Mouse (Mus musculus) urinary bladder, postnatal 14 days (tissue): ENCODE data around the gene Mkrn2os.
"Not testable (repeated sequence)": the region's sequence is repeated elsewhere in the genome, so short reads cannot be mapped to it uniquely, and the experiment has no call there.

Source experiments
- DNase-seq: peaks from one replicate; pipeline ENCODE4 v3.0.0; 2021; ENCODE audit warnings: low spot score

The Mkrn2os gene

DNA sequence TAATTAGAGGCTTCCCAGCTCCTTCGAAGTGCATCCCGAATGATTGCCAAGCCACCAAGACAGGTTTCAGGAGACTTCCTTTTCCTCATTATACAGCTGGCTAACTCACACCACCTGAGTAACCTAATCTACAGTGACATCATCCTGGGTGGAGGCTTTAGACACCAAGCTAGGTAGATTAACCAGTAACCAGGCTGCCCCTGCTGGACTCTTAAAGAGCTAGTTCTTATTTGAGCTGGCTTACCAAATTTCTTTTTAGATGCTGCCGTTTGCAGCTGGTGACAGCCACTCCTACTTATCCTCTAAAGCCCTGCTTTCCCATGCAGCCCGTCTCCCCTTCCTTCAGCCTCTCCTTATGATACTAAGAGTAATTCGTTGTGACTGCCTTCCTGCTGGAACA lies at the start of gene Mkrn2os:
Gene Mkrn2os (minus strand): TSS at position 119 of the 400 bp plus-strand sequence.
- DNase-seq: no peak

DNA sequence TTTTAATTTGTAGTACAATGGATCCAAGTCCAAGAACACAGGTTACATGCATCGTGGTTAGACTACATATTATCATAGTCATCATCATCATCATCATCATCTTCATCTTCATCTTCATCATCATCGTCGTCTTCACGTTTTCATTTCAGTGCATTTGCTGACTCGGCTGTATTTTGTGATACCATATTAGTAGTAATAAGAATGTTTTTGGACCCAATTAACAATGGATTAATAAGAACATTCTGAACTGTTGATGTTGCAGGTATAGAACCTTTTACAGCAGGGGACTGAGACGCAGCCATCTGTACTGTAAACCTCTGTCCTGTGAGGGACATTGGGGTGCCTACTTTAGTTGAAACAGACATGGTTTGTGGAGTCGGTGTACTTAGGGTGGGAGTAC lies 45.8 kb upstream of the Mkrn2os start:
- DNase-seq: not testable (repeated sequence)

DNA sequence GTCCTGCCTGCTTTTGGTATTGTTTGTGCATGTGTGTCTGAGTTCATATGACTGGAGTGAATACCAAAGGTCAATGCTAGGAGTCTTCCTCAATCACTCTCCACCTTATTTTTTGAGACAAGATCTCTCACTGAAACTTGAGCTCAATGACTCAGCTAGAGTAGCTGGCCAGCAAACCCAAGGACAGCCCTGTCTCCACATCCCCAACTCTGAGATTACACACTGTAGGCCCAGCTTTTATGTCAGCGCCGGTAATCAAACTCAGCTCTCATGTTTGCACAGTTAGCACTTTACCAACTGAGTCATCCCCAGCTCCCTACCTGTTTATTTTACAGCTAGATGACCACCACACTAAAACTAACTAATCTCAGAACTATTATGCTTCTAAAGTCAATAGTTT lies 41.6 kb upstream of the Mkrn2os start:
- no peak for DNase-seq

DNA sequence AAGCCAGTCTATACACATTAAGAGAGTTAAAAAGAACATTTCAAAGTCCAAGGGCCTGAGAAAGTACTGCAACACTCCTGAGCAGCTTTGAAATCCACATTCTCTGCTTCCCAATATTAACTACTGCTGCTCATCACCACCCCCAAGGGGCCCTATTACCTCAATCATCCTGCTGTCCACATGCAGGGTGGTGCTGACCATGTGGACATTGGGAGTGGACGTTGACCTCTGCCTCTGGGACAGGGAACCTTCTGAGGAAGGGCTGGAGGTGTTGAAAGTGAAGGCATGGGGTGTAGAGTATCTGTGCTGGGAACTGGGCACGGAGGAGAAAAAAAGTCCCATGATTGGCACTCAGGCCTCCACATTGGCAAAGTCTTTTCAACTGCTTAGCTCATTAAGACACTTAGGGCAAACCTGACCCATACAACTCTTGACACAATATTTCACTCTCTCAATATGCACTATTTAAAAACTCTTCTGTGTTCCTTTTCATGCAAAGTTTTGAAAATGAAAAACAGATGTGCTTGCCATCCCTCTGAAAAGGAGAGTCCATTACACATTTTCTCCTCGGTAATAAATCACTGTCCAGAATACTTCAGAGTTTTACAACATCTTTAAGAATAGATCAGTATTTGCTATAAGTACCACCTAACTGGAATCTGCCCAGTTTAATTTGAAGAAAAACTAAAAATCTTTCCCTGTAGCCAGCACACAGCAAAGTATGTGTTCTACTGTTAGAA lies 38.9 kb upstream of the Mkrn2os start:
- DNase-seq: no peak

DNA sequence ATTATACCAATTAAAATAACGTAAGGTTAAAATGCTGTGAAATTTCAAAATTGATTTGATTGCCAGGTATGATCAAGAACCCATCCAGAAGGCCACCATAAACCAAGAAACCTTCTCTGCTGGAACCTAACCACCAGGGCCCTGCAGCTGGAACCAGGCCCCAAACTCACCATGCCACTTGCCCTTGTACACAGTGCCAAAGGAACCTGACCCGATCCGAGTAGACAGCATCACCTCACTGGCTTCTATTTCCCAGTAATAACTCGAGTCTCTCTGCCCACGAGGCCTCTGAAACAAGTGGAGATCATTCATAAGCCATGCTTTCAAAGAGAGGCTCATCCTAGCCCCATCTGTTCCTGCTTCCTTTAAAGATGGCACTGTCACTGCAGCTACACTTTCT lies 33.7 kb upstream of the Mkrn2os start:
- no peak for DNase-seq

DNA sequence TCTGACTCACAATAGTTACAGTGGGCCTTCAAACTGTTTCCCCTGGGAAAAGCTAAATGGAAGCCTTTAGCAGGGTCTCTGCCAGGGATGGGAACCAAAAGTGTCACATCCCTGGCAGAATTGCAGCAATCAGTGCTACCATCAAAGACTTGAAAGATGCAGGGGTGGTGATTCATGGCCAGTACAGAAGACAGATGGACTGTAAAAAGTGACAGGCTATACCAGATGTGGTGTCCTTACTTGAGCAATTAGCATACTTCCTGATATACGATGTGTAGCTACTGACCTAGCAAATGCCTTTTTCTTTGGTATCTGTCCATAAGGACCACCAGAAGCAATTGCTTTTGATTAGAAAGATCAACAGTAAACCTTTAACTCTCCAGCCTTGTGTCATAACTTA lies 28.6 kb upstream of the Mkrn2os start:
- no peak for DNase-seq

DNA sequence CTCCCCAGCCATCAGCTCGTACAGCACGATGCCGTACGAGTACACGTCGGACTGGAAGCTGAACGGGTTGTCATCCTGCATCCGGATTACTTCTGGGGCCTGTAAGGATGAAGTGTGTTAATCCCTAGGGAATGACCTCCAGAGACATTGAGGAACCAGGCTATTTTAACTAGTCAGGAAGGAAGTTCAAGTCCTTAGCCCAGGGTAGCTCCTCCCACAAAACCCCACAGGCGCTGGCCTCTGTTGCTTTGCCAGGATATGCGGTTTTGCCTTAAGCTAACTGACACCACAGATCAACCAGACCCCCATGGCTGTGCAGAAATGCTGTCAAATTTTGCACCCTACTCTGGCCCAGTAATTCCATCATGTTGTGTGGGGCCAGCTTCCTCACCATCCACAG lies 27.4 kb upstream of the Mkrn2os start:
- no peak for DNase-seq

DNA sequence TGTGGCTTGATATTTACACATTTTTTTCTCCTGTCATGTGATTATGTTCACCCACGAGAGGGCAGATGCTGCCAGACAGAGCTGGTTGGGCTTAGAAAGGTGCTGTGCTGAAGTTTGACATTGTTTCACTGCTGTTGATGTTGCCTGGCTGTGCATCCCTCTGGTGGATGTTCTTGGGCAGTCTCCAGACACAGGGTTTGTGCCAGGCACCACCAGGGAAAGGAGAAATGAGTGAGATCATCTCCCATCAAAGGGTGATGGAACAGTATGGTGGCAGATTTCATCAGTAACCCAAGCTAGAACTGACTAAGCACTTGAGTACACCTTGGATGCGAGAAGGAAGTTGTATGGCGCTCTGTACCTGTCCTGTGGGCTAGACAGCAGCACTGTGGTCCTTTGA lies 23.6 kb upstream of the Mkrn2os start:
- no peak for DNase-seq

DNA sequence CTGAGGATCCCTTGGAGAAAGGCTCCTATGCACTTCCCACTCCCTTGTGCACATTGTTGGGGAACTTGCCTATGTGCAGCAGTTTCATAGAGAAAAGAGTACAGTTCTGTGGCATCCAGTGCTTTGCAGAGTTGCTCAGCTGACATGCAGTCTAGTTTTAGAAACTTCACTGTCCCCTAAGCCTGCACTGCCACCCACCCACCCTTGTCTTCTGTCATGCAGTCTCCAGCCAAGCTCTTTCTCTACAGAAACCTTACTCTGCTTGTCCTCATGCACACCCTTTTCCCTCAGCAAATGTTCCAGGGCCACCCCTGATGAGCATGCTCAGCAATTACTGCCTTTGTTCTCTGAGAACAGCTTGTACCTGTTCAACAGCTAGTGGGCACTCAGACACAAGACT lies 21.4 kb upstream of the Mkrn2os start:
- DNase-seq: no peak

DNA sequence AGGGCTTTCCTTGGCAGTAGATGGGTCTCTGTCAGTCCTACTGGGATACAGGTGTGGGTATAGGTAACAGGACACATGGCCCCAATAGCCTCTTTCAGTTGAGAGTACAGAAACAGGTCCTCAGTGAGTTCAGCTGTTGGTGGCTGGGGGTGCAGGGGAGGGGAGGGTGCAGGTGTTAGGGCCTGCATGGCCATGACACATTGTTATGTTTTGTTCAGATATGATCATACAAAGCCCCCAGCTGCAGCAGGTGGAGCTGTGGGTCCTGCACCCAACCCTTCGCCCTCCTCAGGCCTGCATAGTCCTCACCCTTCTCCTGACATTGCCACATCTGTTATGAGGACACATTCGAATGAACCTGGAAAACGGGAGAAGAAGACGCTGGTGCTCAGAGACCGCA lies 17.9 kb upstream of the Mkrn2os start:
- no peak for DNase-seq

DNA sequence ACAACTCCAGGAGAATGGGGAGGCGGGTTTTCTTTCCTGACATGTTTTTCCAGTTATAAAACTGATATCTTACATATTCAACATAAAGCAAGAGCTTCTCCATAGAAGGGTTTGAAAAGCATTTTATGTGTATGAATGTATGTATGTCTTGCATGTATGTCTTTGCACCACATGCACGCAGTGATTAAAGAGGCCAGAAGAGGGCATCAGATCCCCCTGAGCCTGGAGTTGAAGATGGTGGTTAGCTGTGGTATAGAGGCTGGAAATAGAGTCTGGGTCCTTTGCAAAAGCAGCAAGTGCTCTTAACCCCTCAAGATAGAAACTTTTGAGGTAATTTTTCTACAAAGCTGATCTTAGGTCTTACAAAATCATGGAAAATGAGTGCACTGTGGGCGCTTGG lies 16.7 kb upstream of the Mkrn2os start:
- DNase-seq: no peak

DNA sequence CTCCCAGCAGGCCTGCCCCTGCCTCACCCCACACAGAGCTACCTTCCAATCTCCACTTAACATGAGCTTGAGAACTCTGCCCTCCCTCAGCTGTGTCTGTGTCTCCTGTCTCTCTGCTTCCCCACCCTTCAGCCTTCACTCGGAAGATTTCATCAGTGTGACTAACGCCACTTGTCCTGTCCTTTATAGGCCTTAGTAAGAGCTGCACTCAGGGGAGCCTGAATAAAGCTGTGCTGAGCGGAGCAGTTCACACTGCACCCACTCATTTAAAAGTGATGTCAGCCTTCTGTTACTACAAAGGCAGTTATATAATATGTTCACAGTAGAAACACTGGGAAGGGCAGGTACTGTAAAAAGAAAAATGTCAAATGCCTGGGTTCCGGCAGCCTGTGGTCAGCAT lies 15.1 kb upstream of the Mkrn2os start:
- no peak for DNase-seq

DNA sequence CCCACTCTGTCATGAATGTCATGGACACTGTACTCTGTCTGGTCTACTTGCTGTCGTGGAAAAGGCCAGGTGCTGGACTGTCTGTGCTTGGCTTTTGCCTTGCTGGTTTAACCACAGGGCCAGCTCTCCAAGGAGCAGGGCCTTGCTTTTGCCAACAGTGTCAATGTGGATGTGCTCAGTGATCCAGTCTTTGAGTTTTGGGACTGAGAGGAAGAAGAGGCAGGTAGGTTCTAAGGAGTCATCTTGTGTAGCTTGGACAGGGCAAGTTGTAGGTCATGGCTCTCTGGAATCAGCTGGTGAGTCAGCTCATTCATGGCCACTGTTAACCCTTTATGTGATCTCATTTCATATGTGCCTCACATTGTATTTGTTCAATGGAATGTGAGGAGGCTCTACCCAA lies 14.1 kb upstream of the Mkrn2os start:
- no peak for DNase-seq

DNA sequence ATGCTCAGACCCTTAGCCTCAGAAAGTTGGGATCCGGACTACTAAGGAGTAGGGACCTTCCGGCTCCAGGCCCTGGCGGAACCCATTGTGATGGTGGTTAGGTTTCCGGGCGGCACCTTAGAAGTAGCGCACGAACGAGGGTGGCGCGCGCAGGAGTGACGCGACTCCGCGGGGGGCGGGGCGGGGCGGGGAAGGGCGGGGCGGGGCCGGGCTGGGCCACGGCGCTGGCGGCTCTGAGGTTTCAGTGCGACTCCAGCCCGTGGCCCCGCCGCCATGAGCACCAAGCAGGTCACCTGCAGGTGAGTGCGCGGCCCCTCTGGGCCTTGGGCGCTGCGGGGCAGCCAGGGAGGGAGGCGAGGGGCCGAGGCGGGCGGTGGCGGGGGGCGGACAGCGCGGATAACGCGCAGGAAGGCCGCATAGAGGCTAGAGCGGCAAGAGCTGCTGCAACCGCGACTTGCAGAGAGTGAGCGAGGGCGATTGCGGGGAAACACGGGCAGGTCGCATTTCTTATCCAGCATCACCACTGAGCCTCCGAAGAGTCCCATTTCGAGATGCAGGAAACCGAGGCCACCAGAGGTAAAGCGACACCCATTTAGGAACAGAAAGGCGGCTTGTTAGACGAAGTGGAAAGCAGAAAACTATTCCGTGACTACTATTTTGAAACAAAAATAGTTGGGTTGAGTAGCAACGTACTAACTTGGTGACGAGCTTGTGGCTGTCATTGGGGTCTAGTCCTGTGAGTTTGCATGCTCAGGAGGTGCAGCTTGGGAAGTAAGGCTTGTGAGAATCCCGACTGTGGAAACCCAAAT lies 9.5 kb upstream of the Mkrn2os start, which contains the start of gene Mkrn2:
Gene Mkrn2 (plus strand): TSS at position 188 of the 809 bp plus-strand sequence.
- DNase-seq: peak; percentile 83

DNA sequence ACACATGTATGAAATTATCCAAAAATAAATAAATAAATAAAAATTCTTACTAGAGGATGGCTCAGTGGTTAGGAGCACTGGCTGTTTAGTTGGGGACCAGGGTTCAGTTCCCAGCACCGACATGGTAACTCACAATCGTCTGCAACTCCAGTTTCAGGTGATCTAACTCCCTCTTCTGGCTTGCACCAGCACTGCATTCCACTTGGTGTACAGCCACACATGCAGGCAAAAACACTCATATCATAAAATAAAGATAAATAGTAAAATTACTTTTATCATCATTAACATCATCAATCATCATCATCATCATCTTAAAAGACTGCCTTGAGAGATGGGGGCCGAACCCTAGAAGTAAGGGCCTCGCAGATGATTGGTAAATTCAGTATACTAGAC lies 8.9 kb upstream of the Mkrn2os start:
- DNase-seq: no peak

DNA sequence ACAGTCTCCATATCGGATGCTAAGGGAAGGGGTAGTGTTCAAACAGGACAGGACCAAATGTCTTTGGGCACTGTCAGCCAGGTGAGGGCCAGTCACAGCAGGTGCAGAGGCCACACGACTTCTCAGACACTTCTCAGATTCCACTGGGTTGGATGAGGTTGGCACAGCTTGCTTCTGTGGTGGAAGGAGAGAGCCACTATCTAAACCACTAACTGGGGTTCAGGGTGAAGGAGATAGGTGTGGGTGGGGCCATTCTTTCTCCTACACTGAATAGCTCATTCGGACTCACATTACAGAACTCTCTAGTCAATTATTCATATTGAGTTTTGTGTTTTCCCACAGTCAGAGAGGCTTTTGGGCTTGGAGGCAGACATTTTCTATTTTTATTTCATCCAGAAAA lies 3.3 kb upstream of the Mkrn2os start:
- no peak for DNase-seq

DNA sequence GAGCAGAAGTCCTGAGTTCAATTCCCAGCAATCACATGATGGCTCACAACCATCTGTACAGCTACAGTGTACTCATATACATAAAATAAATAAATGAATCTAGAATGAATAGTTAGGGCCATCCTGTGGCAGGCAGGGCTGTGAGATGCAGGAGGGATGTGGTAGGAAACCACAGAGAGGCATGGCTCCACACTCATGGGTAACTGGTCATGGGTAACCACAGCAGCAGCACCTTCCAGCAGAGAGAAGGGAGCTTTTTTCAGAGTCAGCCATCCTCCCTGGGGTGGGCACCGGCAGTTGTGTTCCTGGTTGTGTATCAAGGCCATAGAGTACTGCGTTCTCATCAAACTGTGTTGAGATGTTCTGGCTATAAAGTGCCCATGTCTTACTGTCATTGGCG lies 2.1 kb upstream of the Mkrn2os start:
- no peak for DNase-seq

DNA sequence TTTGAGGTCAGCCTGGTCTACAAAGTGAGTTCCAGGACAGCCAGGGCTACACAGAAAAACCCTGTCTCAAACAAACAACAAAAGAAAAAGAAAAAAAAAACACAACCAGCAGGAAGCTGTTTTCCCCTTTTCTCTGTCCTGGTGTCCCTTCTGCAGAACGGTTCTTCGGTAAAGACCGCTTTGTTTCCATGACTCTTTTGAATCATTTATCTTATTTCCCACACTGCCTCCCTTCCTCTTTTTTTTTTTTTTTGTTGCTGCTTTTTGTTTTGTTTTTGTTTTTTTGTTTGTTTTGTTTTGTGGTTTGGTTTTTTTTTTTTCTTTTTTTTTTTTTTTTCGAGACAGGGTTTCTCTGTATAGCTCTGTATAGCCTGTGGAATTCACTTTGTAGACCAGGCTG lies 876 bp upstream of the Mkrn2os start:
- no peak for DNase-seq

DNA sequence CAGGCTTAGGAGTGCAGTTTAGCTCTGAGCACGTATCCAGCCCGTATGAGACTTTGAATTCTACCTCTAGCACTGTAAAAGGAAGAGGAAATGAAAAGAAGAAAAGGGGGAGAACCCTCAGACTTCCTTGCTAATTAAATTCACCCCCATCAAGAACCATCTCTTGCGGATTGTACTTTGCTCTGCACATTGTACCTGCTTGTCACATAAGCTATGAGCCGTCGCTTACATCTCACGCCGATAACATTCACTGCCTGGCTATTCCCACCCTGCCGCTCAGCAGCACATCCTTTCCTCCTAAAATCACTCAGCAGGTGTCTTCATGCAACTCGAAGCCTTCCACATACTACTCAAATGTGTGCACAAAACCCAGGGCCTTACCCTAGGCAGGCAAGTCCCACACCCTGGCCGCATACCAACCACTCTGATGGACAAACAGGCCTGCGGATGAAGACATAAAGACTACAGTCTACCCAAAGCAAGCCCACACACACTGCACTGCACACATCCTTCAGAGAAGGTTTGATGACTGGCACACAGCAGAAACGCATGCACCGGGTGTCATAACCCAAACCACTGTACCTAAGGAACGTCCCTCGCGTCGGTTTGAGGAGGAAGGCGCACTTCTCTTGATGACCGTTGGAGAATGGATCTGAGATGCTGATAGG lies 550 bp downstream of the Mkrn2os start:
- no peak for DNase-seq

DNA sequence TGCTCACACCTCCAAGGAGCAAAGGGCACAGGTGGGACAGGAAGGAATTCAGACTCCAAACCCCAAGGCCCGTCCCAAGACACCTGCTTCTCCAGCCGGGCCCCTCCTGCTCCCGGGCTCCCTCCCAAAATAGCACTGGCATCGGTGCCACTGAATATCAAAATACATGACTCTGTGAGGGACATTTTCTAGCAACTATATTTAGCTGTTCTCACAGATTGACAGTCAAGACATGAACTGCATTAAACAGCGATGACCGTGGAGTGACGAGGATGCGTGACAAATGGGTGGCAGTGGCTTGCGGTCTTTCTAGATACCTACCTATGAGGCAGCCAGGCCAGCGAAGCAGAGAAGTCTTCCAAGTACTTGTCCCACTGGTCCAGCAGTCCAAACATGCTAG lies 6.1 kb downstream of the Mkrn2os start:
- no peak for DNase-seq

DNA sequence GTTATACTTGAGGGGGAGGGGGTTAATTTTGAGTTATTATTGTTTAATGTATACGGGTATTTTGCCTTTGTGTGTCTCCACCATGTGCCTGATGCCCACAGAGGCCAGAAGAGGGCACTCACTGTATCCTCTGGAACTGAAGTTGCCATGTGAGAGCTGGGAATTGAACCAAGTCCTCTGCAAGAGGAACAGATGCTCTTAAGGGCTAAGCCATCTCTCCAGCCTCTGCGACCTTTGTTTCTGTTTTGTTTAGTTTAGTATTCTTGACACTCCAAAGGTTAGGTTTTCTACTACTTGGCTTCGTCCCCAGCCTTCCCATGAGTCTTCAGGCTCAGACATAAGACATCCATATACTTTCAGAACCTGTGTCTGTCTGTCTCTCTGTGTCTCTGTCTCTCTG lies 8.2 kb downstream of the Mkrn2os start:
- no peak for DNase-seq

DNA sequence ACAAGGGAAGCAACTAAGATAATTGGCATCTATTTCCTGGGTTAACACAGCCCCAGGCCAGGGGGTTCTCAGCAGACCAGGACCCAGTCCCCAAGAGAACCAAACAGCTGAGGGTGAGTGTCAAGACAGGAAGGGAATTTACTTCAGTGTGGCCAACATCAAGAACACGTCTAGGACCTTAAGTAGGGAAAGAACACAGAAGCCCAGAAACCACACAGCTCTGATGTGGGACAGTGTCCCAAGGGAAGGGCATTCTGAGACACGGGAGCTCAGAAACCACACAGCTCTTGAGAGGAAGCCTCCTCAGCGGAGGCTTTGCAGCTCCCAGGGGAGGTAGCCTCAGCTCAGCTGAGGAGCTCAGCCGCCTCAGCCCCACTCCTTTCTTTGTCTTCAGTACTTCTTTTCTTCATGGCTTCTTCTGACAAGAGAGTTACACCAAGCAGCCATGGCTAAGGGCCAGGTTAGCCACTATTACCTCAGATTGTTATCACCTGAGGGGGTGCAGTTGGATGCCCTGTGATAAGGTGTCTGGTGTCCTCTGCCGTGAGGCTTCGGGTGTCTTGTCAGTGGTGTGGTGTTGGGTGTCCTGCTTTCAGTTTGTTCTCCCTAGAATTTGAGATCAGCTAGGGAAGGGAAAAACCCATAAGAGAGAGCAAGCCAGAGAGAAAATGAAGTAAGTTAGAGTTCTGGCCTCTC lies 8.8 kb downstream of the Mkrn2os start:
- DNase-seq: no peak
